Mouse (Mus musculus) gastrocnemius, adult 2 months (tissue): ENCODE results near the gene Apln. TPM values are rescaled to one million over a fixed set of nuclear protein-coding genes. Genes with fewer than 3 reads are reported as not detected.

Source experiments
- DNase-seq: peaks from one replicate; pipeline ENCODE4 v3.0.0; 2022
- H3K27ac ChIP-seq: fragments of 200-600 bp; 2 replicates; pipeline ENCODE4 v1.8.1; 2022; ENCODE audit warnings: mild to moderate bottlenecking
- H3K4me3 ChIP-seq: fragments of 200-600 bp; 2 replicates; pipeline ENCODE4 v1.8.1; 2022; ENCODE audit warnings: mild to moderate bottlenecking, moderate library complexity
- CTCF ChIP-seq: fragments of 200-600 bp; IDR thresholded peaks from 2 replicates; pipeline ENCODE4 v1.8.1; 2022; ENCODE audit warnings: antibody characterized with exemption, mild to moderate bottlenecking, moderate library complexity
- intact Hi-C: fragments of 180-260 bp; cut with DNase I; formaldehyde crosslinking; loops from one replicate; pipeline ENCODE4 v1.15.1; 2025
- total RNA-seq, 2 experiments: library from RNA; stranded (reverse); gene quantifications; 2 replicates each; pipeline ENCODE4 v1.2.3; 2021

Gene Apln
- total RNA-seq, 2 experiments from 2014 or later = 0.61 to 1.3 TPM

- no peak for TF ChIP-seq CTCF
- no peak for DNase-seq
- Histone ChIP-seq H3K4me3 (no peak overlapping the region), H3K27ac (no peak overlapping the region)
- intact Hi-C loops = no loop called here
Measured at GRCm38 (mm10) chrX:48044261-48044660, 9.6 kb upstream of the Apln start.

GRCm38 (mm10) chrX:48042748-48043147 is 8.1 kb upstream of the Apln start:
- TF ChIP-seq CTCF = no peak

GRCm38 (mm10) chrX:48040379-48040778 is 5.7 kb upstream of the Apln start:
- no peak for TF ChIP-seq CTCF
- no peak for DNase-seq
- intact Hi-C loops = no loop called here
- Histone ChIP-seq H3K27ac (no peak overlapping the region), H3K4me3 (no peak overlapping the region)

More at GRCm38 (mm10) chrX:48042748-48043147, 8.1 kb upstream of the Apln start:
- no peak overlapping the region for H3K27ac ChIP-seq
- H3K4me3 ChIP-seq = no peak overlapping the region
- no peak for DNase-seq
- intact Hi-C loops = no loop called here

GRCm38 (mm10) chrX:48033766-48034143 is 898 bp downstream of the Apln start:
- H3K27ac ChIP-seq = no peak overlapping the region
- no peak for DNase-seq
- intact Hi-C loops = no loop called here
- no peak for TF ChIP-seq CTCF
- peak overlapping the region; percentile 73 for H3K4me3 ChIP-seq

- intact Hi-C loops = no loop called here
- H3K4me3 ChIP-seq = no peak overlapping the region
- no peak for TF ChIP-seq CTCF
- DNase-seq = peak; percentile 30
- H3K27ac ChIP-seq = no peak overlapping the region
Measured at GRCm38 (mm10) chrX:48033024-48033423, 1.6 kb downstream of the Apln start.

- intact Hi-C loops = no loop called here
- no peak for TF ChIP-seq CTCF
- no peak overlapping the region for H3K4me3 ChIP-seq
- DNase-seq = no peak
- no peak overlapping the region for H3K27ac ChIP-seq
Measured at GRCm38 (mm10) chrX:48031866-48032265, 2.8 kb downstream of the Apln start.

- no peak for DNase-seq
- H3K4me3 ChIP-seq = no peak overlapping the region
- TF ChIP-seq CTCF = no peak
- no peak overlapping the region for H3K27ac ChIP-seq
- intact Hi-C loops = no loop called here
Measured at GRCm38 (mm10) chrX:48030593-48030992, 4.1 kb downstream of the Apln start.

- Histone ChIP-seq H3K4me3 (no peak overlapping the region), H3K27ac (no peak overlapping the region)
- DNase-seq = no peak
- intact Hi-C loops = no loop called here
- TF ChIP-seq CTCF = no peak
Measured at GRCm38 (mm10) chrX:48022811-48023210, 11.8 kb downstream of the Apln start.

GRCm38 (mm10) chrX:48019940-48020339 is 14.7 kb downstream of the Apln start:
- DNase-seq = peak; percentile 58
- intact Hi-C loops = loop anchor here (1.0 to 2.0 kb wide), 2 partner anchors 80 to 105 kb away; no protein-coding TSS in a partner anchor

GRCm38 (mm10) chrX:48019359-48019758 is 15.3 kb downstream of the Apln start:
- TF ChIP-seq CTCF = no peak
- DNase-seq = no peak
- intact Hi-C loops = no loop called here
- no peak overlapping the region for H3K27ac ChIP-seq
- H3K4me3 ChIP-seq = no peak overlapping the region

More at GRCm38 (mm10) chrX:48019940-48020339, 14.7 kb downstream of the Apln start:
- TF ChIP-seq CTCF = peak; percentile 86
- no peak overlapping the region for H3K27ac ChIP-seq
- H3K4me3 ChIP-seq = no peak overlapping the region

- intact Hi-C loops = no loop called here
- TF ChIP-seq CTCF = no peak
- Histone ChIP-seq H3K4me3 (no peak overlapping the region), H3K27ac (no peak overlapping the region)
- DNase-seq = no peak
Measured at GRCm38 (mm10) chrX:48016906-48017601, 17.6 kb downstream of the Apln start.

GRCm38 (mm10) chrX:48011656-48012055 is 23.0 kb downstream of the Apln start:
- Histone ChIP-seq H3K4me3 (no peak overlapping the region), H3K27ac (no peak overlapping the region)
- no peak for DNase-seq
- intact Hi-C loops = no loop called here
- no peak for TF ChIP-seq CTCF

- Histone ChIP-seq H3K4me3 (no peak overlapping the region), H3K27ac (no peak overlapping the region)
- DNase-seq = no peak
- no peak for TF ChIP-seq CTCF
- intact Hi-C loops = no loop called here
Measured at GRCm38 (mm10) chrX:48006062-48006461, 28.6 kb downstream of the Apln start.

- Histone ChIP-seq H3K27ac (no peak overlapping the region), H3K4me3 (no peak overlapping the region)
- no peak for DNase-seq
- intact Hi-C loops = no loop called here
- TF ChIP-seq CTCF = no peak
Measured at GRCm38 (mm10) chrX:48004786-48005185, 29.9 kb downstream of the Apln start.
